ENCODE assay signal across 8 mouse cellular contexts in the genomic region with DNA sequence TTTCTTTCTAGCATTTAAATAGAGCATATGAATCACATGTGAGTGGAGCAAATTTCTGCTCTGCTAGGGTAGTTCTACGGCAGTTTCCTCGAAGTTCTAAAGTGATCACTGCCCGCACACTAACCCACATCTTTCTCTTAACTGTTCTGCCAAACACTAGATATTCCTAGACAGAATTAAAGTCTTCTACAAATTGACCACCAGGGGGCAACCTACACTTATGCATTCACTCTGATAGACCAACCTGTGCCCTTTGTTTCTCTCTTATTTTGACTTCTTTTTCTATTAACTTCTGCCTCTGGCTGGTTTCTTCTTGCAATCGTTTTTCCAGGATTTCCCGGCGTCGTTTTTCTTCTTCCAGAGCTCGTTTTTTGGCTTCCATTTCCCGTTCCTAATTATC. TPM values are rescaled to one million over a fixed set of nuclear protein-coding genes. Genes with fewer than 3 reads are reported as not detected.
DNase-seq lines count a peak whose midpoint lies in the region; ATAC-seq lines count a peak whose summit lies in the region.

No protein-coding gene starts in this region.

- no peak overlapping the region for H3K9ac ChIP-seq in hindbrain, embryonic 13.5 days
- no peak overlapping the region for H3K9ac ChIP-seq in lung, embryonic 16.5 days (ENCODE audit: low read length)

- H3K4me1 ChIP-seq in hindbrain, embryonic 13.5 days (replicated peaks) = no peaks in the 10 kb centered on the region
- H3K4me1 ChIP-seq in lung, embryonic 16.5 days (replicated peaks; ENCODE audit: control insufficient read depth, insufficient read depth, low read length) = no peaks in the 10 kb centered on the region

- peaks cover under 1% of the 10 kb centered on the region; the same call in 1 of the 2 replicates for H3K36me3 ChIP-seq in hindbrain, embryonic 13.5 days
- H3K36me3 ChIP-seq in lung, embryonic 16.5 days (ENCODE audit: control insufficient read depth, insufficient read depth, low read length) = peaks cover 22% of the 10 kb centered on the region

- H3K9me3 ChIP-seq in hindbrain, embryonic 13.5 days = no peaks in the 10 kb centered on the region
- no peaks in the 10 kb centered on the region for H3K9me3 ChIP-seq in lung, embryonic 16.5 days (ENCODE audit: control insufficient read depth, low read length)

- ATAC-seq in common myeloid progenitor, adult 5-6 weeks (replicated peaks; ENCODE audit: low read depth, poor library complexity, severe bottlenecking) = peak; percentile 93
- peak; percentile 88 for ATAC-seq in hindbrain, embryonic 13.5 days (ENCODE audit: low FRiP score)
- ATAC-seq in lung, embryonic 16.5 days (ENCODE audit: low read depth) = peak; percentile 74

- 48% methylated on average over 9 of the region's 9 CpGs for WGBS in hindbrain, embryonic 13.5 days
- WGBS in lung, embryonic 16.5 days = 33% methylated on average over 9 of the region's 9 CpGs

- no peak overlapping the region for H3K4me2 ChIP-seq in hindbrain, embryonic 13.5 days
- H3K4me2 ChIP-seq in lung, embryonic 16.5 days (ENCODE audit: low read depth, low read length) = no peak overlapping the region

- no peak overlapping the region for H3K27ac ChIP-seq in hindbrain, embryonic 13.5 days
- H3K27ac ChIP-seq in lung, embryonic 16.5 days (ENCODE audit: low read length) = no peak overlapping the region

- no peaks in the 10 kb centered on the region for H3K27me3 ChIP-seq in hindbrain, embryonic 13.5 days
- H3K27me3 ChIP-seq in lung, embryonic 16.5 days (ENCODE audit: control insufficient read depth, insufficient read depth, low read depth, low read length) = no peaks in the 10 kb centered on the region

- DNase-seq in adrenal gland, postnatal 10 days = peak; percentile 54
- no peak for DNase-seq in adrenal gland, adult 18-20 months (ENCODE audit: low spot score in 2 of 2)
- DNase-seq in ovary, postnatal 14 days (ENCODE audit: low spot score) = peak; percentile 38
- no peak for DNase-seq in ovary, postnatal 36 days (ENCODE audit: low spot score)
- peak; percentile 49 for DNase-seq in skeletal muscle tissue, adult 2 months (ENCODE audit: low read depth, low spot score)

- no peak overlapping the region for H3K4me3 ChIP-seq in hindbrain, embryonic 13.5 days
- H3K4me3 ChIP-seq in lung, embryonic 16.5 days (ENCODE audit: low read length) = no peak overlapping the region

RNA-seq across cellular contexts. Expression of a gene that starts 14.1 kb away (rescaled TPM):
- 10 to 100 TPM; 23.0 to 26.4 TPM for total RNA-seq in adrenal gland, postnatal 10 days (2021)
- 10 to 100 TPM; 14.2 to 27.5 TPM for total RNA-seq in adrenal gland, adult 18-20 months (2021)
- total RNA-seq in common myeloid progenitor, adult 5-6 weeks (2017) = 20.0 and 26.3 TPM in 2 replicates
- 41.2 and 46.0 TPM in 2 replicates for polyA plus RNA-seq in hindbrain, embryonic 13.5 days (2015; fragmentation: Nextera tagmentation; extraction: Ambion mirVana)
- 31.9 and 37.0 TPM in 2 replicates for polyA plus RNA-seq in lung, embryonic 16.5 days (2015; fragmentation: Nextera tagmentation; extraction: Ambion mirVana)

RNA-seq across cellular contexts. Expression of a gene that starts 32.4 kb away (rescaled TPM):
- total RNA-seq in adrenal gland, postnatal 10 days (2021) = 10 to 100 TPM in 1 of 2 experiments, 1 to 10 TPM in 1; 7.1 to 12.1 TPM
- 1 to 10 TPM; 3.4 to 4.8 TPM for total RNA-seq in adrenal gland, adult 18-20 months (2021)
- total RNA-seq in common myeloid progenitor, adult 5-6 weeks (2017) = 1.4 TPM in 1 of 2 replicates, not detected in the other
- polyA plus RNA-seq in hindbrain, embryonic 13.5 days (2015; fragmentation: Nextera tagmentation; extraction: Ambion mirVana) = 625 and 635 TPM in 2 replicates
- polyA plus RNA-seq in lung, embryonic 16.5 days (2015; fragmentation: Nextera tagmentation; extraction: Ambion mirVana) = 3.5 and 4.2 TPM in 2 replicates

Comparison
In these comparisons a context has a peak if more than half of its experiments do, and no peak if none do; other contexts are left out.
1. DNase-seq: peak in adrenal gland, postnatal 10 days (single experiment), ovary, postnatal 14 days (single experiment) and skeletal muscle tissue, adult 2 months (single experiment); none in adrenal gland, adult 18-20 months (0 of 2) and ovary, postnatal 36 days (single experiment).
2. Peak in every context shown above with its lines, with median percentiles within 50 percentile points of each other: ATAC-seq.